Mouse (Mus musculus) megakaryocyte, embryonic 14.5 days (primary cell): Measurements from ENCODE around the gene Secisbp2. TPM values are rescaled to one million over a fixed set of nuclear protein-coding genes. Genes with fewer than 3 reads are reported as not detected.

Experiments
- H3K27me3 ChIP-seq: replicated peaks from 2 replicates; pipeline ENCODE3; 2012; ENCODE audit warnings: inconsistent platforms
- H3K36me3 ChIP-seq: replicated peaks from 2 replicates; pipeline ENCODE3; 2012; ENCODE audit warnings: low read length, inconsistent platforms, mixed read lengths
- H3K4me1 ChIP-seq: 2 replicates; pipeline ENCODE4 v1.6.1; 2012; ENCODE audit warnings: inconsistent platforms
- H3K4me3 ChIP-seq: replicated peaks from 2 replicates; pipeline ENCODE3; 2012; ENCODE audit warnings: moderate library complexity, mild to moderate bottlenecking, inconsistent platforms
- H3K9me3 ChIP-seq: 2 replicates; pipeline ENCODE4 v1.6.1; 2012; ENCODE audit warnings: inconsistent platforms
- FLI1 ChIP-seq: IDR thresholded peaks from 2 replicates; pipeline ENCODE4 v1.6.1; 2012; ENCODE audit warnings: low read length, inconsistent platforms, mixed read lengths
- GATA1 ChIP-seq: IDR thresholded peaks from 3 replicates; pipeline ENCODE4 v1.6.1; 2012; ENCODE audit warnings: mixed read lengths, low read length, inconsistent platforms, borderline replicate concordance
- polyA plus RNA-seq: library from polyadenylated mRNA; stranded (reverse); fragments of >175 nt; gene quantifications from 2 replicates; pipeline ENCODE4 v1.2.3, GENCODE M21; 2012; ENCODE audit warnings: low replicate concordance; ENCODE audit not compliant: insufficient read depth

Gene Secisbp2
- polyA plus RNA-seq, result 10.7 and 21.6 TPM in 2 replicates

- H3K9me3 ChIP-seq, result no peaks in the 10 kb centered on the region
- TF ChIP-seq FLI1, result peak; percentile 64; the same call in 1 of the 2 replicates
- no peak for TF ChIP-seq GATA1
- H3K27me3 ChIP-seq, result no peaks in the 10 kb centered on the region
- H3K4me1 ChIP-seq, result peaks cover 57% of the 10 kb centered on the region
- peaks cover 64% of the 10 kb centered on the region for H3K36me3 ChIP-seq
- peak within 1 kb of the TSS; percentile 96 for H3K4me3 ChIP-seq
Observed at GRCm38 (mm10) chr13:51651408-51652064, at the start of gene Secisbp2. TSS of gene Secisbp2 (plus strand) at chr13:51651697.

GRCm38 (mm10) chr13:51602764-51603163 is 48.7 kb upstream of the Secisbp2 start:
- TF ChIP-seq GATA1 (no peak), FLI1 (no peak)
- H3K4me1 ChIP-seq, result no peaks in the 10 kb centered on the region
- no peaks in the 10 kb centered on the region for H3K36me3 ChIP-seq
- peaks cover 17% of the 10 kb centered on the region for H3K27me3 ChIP-seq
- H3K4me3 ChIP-seq, result no peak overlapping the region
- no peaks in the 10 kb centered on the region for H3K9me3 ChIP-seq

GRCm38 (mm10) chr13:51603221-51603893 is 48.1 kb upstream of the Secisbp2 start:
- no peak for TF ChIP-seq FLI1
- H3K36me3 ChIP-seq, result no peaks in the 10 kb centered on the region
- no peaks in the 10 kb centered on the region for H3K4me1 ChIP-seq
- no peak overlapping the region for H3K4me3 ChIP-seq
- H3K27me3 ChIP-seq, result peaks cover 15% of the 10 kb centered on the region
- H3K9me3 ChIP-seq, result no peaks in the 10 kb centered on the region

- Histone ChIP-seq H3K36me3 (no peaks in the 10 kb centered on the region), H3K4me3 (no peak overlapping the region), H3K4me1 (no peaks in the 10 kb centered on the region), H3K9me3 (no peaks in the 10 kb centered on the region), H3K27me3 (peaks cover 14% of the 10 kb centered on the region)
- TF ChIP-seq GATA1 (no peak), FLI1 (no peak)
Observed at GRCm38 (mm10) chr13:51603894-51604244, 47.6 kb upstream of the Secisbp2 start.

GRCm38 (mm10) chr13:51609231-51609630 is 42.3 kb upstream of the Secisbp2 start:
- Histone ChIP-seq H3K9me3 (no peaks in the 10 kb centered on the region), H3K36me3 (no peaks in the 10 kb centered on the region), H3K4me1 (no peaks in the 10 kb centered on the region), H3K27me3 (peaks cover 13% of the 10 kb centered on the region), H3K4me3 (no peak overlapping the region)
- no peak for TF ChIP-seq FLI1
- no peak for TF ChIP-seq GATA1

- H3K9me3 ChIP-seq, result no peaks in the 10 kb centered on the region
- TF ChIP-seq FLI1 (no peak), GATA1 (no peak)
- H3K36me3 ChIP-seq, result no peaks in the 10 kb centered on the region
- H3K27me3 ChIP-seq, result peaks cover 19% of the 10 kb centered on the region
- no peak overlapping the region for H3K4me3 ChIP-seq
- H3K4me1 ChIP-seq, result peaks cover 4% of the 10 kb centered on the region
Observed at GRCm38 (mm10) chr13:51611060-51611459, 40.4 kb upstream of the Secisbp2 start.

GRCm38 (mm10) chr13:51611500-51611899 is 40.0 kb upstream of the Secisbp2 start:
- H3K4me1 ChIP-seq, result peaks cover 9% of the 10 kb centered on the region
- no peaks in the 10 kb centered on the region for H3K36me3 ChIP-seq
- H3K27me3 ChIP-seq, result peaks cover 22% of the 10 kb centered on the region
- no peaks in the 10 kb centered on the region for H3K9me3 ChIP-seq
- H3K4me3 ChIP-seq, result no peak overlapping the region
- no peak for TF ChIP-seq GATA1
- no peak for TF ChIP-seq FLI1

- peaks cover 22% of the 10 kb centered on the region for H3K4me1 ChIP-seq
- TF ChIP-seq GATA1 (no peak), FLI1 (no peak)
Observed at GRCm38 (mm10) chr13:51615815-51616214, 35.7 kb upstream of the Secisbp2 start.

GRCm38 (mm10) chr13:51616417-51617044 is 35.0 kb upstream of the Secisbp2 start:
- peaks cover 22% of the 10 kb centered on the region for H3K4me1 ChIP-seq
- no peaks in the 10 kb centered on the region for H3K36me3 ChIP-seq
- no peak for TF ChIP-seq GATA1
- H3K9me3 ChIP-seq, result no peaks in the 10 kb centered on the region
- peak overlapping the region; percentile 57 for H3K4me3 ChIP-seq
- H3K27me3 ChIP-seq, result peaks cover 20% of the 10 kb centered on the region

More at GRCm38 (mm10) chr13:51615815-51616214, 35.7 kb upstream of the Secisbp2 start:
- no peaks in the 10 kb centered on the region for H3K36me3 ChIP-seq
- peaks cover 22% of the 10 kb centered on the region for H3K27me3 ChIP-seq
- no peak overlapping the region for H3K4me3 ChIP-seq
- H3K9me3 ChIP-seq, result no peaks in the 10 kb centered on the region

GRCm38 (mm10) chr13:51617306-51617705 is 34.2 kb upstream of the Secisbp2 start:
- Histone ChIP-seq H3K4me1 (peaks cover 22% of the 10 kb centered on the region), H3K9me3 (no peaks in the 10 kb centered on the region), H3K36me3 (no peaks in the 10 kb centered on the region), H3K27me3 (peaks cover 20% of the 10 kb centered on the region), H3K4me3 (no peak overlapping the region)
- TF ChIP-seq FLI1 (no peak), GATA1 (no peak)
